Mouse (Mus musculus): Measurements from ENCODE around the gene Gm11563.

DNA sequence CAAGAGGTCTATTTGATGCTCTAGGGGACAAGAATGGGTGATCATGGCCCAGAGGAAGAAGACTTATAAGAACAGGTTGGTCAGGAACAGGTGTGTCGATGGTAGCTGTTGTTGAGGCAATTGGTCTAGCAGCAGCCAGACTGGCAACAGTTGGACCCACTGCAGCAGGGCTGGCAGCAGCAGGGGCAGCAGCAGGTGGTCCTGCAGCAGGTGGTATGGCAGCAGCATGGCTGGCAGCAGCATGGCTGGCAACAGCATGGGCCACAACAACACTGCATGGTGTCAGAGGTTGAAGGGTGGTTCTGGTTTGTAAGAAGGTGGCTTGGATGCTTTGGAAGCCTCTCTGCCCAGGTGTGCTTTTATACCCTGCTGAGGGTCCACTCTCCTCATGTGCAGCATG is 31.7 kb upstream of the Gm11563 start, which contains the start of gene Gm14190:
- TF ChIP-seq POLR2A (IDR thresholded peaks at IDR 0.05; ENCODE audit: low read depth, low read length) = no peak
- no peak for TF ChIP-seq CTCF (IDR thresholded peaks at IDR 0.05; ENCODE audit: borderline replicate concordance, insufficient read depth, low read length)

Data from embryonic fibroblast, embryonic 13.5 days (primary cell).